Mouse (Mus musculus): ENCODE measurements around the gene Cox4i2. TPM values are rescaled to one million over a fixed set of nuclear protein-coding genes. Genes with fewer than 3 reads are reported as not detected.
A peak's percentile ranks its signal among the peaks of the same experiment; 100 is the strongest.

Gene Cox4i2
- polyA plus RNA-seq, 1 experiment from 2014 or later = 9.5 TPM

- H3K4me1 ChIP-seq (replicated peaks; ENCODE audit: control insufficient read depth, insufficient read depth, low read length) = peaks cover 9% of the 10 kb centered on the region; the same call in 1 of the 2 replicates
- H3K4me3 ChIP-seq (ENCODE audit: low read depth, low read length) = no peak overlapping the region
- H3K27me3 ChIP-seq (replicated peaks; ENCODE audit: control insufficient read depth, insufficient read depth, low read length) = no peaks in the 10 kb centered on the region
- WGBS = 58% methylated on average over 5 of the region's 5 CpGs
- no peak overlapping the region for H3K4me2 ChIP-seq (replicated peaks; ENCODE audit: low read depth)
- H3K9me3 ChIP-seq (ENCODE audit: control insufficient read depth) = no peaks in the 10 kb centered on the region
- no peak overlapping the region for H3K9ac ChIP-seq (ENCODE audit: low read depth, low read length)
- no peaks in the 10 kb centered on the region for H3K36me3 ChIP-seq (ENCODE audit: control insufficient read depth, insufficient read depth)
- no peak for TF ChIP-seq CTCF (IDR thresholded peaks at IDR 0.05; ENCODE audit: low read depth)
- ATAC-seq = no peak
- peak overlapping the region; percentile 31 for H3K27ac ChIP-seq (ENCODE audit: low read depth, low read length)
Measured at GRCm38 (mm10) chr2:152805111-152805490, 51.1 kb downstream of the Cox4i2 start.

- no peaks in the 10 kb centered on the region for H3K9me3 ChIP-seq (ENCODE audit: control insufficient read depth)
- no peak overlapping the region for H3K9ac ChIP-seq (ENCODE audit: low read depth, low read length)
- H3K4me1 ChIP-seq (replicated peaks; ENCODE audit: control insufficient read depth, insufficient read depth, low read length) = peaks cover 14% of the 10 kb centered on the region; the same call in 1 of the 2 replicates
- no peaks in the 10 kb centered on the region for H3K27me3 ChIP-seq (replicated peaks; ENCODE audit: control insufficient read depth, insufficient read depth, low read length)
- no peak for ATAC-seq
- H3K4me2 ChIP-seq (replicated peaks; ENCODE audit: low read depth) = no peak overlapping the region
- no peaks in the 10 kb centered on the region for H3K36me3 ChIP-seq (ENCODE audit: control insufficient read depth, insufficient read depth)
- WGBS = 41% methylated on average over 2 of the region's 2 CpGs
- H3K27ac ChIP-seq (ENCODE audit: low read depth, low read length) = peak overlapping the region; percentile 31; the same call in 1 of the 2 replicates
- no peak for TF ChIP-seq CTCF (IDR thresholded peaks at IDR 0.05; ENCODE audit: low read depth)
- H3K4me3 ChIP-seq (ENCODE audit: low read depth, low read length) = no peak overlapping the region
Measured at GRCm38 (mm10) chr2:152806037-152806436, 52.1 kb downstream of the Cox4i2 start.

GRCm38 (mm10) chr2:152808178-152808577, 54.2 kb downstream of the Cox4i2 start:
- Histone ChIP-seq H3K9ac (ENCODE audit: low read depth, low read length) (no peak overlapping the region), H3K36me3 (ENCODE audit: control insufficient read depth, insufficient read depth) (no peaks in the 10 kb centered on the region), H3K9me3 (ENCODE audit: control insufficient read depth) (no peaks in the 10 kb centered on the region), H3K27ac (ENCODE audit: low read depth, low read length) (peak overlapping the region; percentile 58; the same call in 1 of the 2 replicates), H3K4me1 (replicated peaks; ENCODE audit: control insufficient read depth, insufficient read depth, low read length) (peaks cover 20% of the 10 kb centered on the region; the same call in 1 of the 2 replicates), H3K4me2 (replicated peaks; ENCODE audit: low read depth) (no peak overlapping the region), H3K4me3 (ENCODE audit: low read depth, low read length) (no peak overlapping the region), H3K27me3 (replicated peaks; ENCODE audit: control insufficient read depth, insufficient read depth, low read length) (no peaks in the 10 kb centered on the region)
- WGBS = 39% methylated on average over 3 of the region's 3 CpGs
- TF ChIP-seq CTCF (IDR thresholded peaks at IDR 0.05; ENCODE audit: low read depth) = no peak
- peak; percentile 76 for ATAC-seq

GRCm38 (mm10) chr2:152810158-152810941, 56.4 kb downstream of the Cox4i2 start:
- Histone ChIP-seq H3K27ac (ENCODE audit: low read depth, low read length) (peak overlapping the region; percentile 78), H3K4me2 (replicated peaks; ENCODE audit: low read depth) (no peak overlapping the region), H3K27me3 (replicated peaks; ENCODE audit: control insufficient read depth, insufficient read depth, low read length) (no peaks in the 10 kb centered on the region), H3K4me3 (ENCODE audit: low read depth, low read length) (no peak overlapping the region), H3K9me3 (ENCODE audit: control insufficient read depth) (no peaks in the 10 kb centered on the region), H3K36me3 (ENCODE audit: control insufficient read depth, insufficient read depth) (no peaks in the 10 kb centered on the region), H3K4me1 (replicated peaks; ENCODE audit: control insufficient read depth, insufficient read depth, low read length) (peaks cover 21% of the 10 kb centered on the region), H3K9ac (ENCODE audit: low read depth, low read length) (0 out of 2 replicates have a peak overlapping the region, but pooled peaks have one; percentile 11)
- TF ChIP-seq CTCF (IDR thresholded peaks at IDR 0.05; ENCODE audit: low read depth) = no peak
- WGBS = 55% methylated on average over 5 of the region's 5 CpGs
- ATAC-seq = no peak

GRCm38 (mm10) chr2:152811336-152812165, 57.6 kb downstream of the Cox4i2 start:
- 0 out of 2 replicates have a peak overlapping the region, but pooled peaks have one; percentile 11 for H3K9ac ChIP-seq (ENCODE audit: low read depth, low read length)
- no peaks in the 10 kb centered on the region for H3K9me3 ChIP-seq (ENCODE audit: control insufficient read depth)
- 27% methylated on average over 3 of the region's 3 CpGs for WGBS
- peak; percentile 68 for ATAC-seq
- TF ChIP-seq CTCF (IDR thresholded peaks at IDR 0.05; ENCODE audit: low read depth) = no peak
- peaks cover 6% of the 10 kb centered on the region; the same call in 1 of the 2 replicates for H3K36me3 ChIP-seq (ENCODE audit: control insufficient read depth, insufficient read depth)
- H3K27me3 ChIP-seq (replicated peaks; ENCODE audit: control insufficient read depth, insufficient read depth, low read length) = no peaks in the 10 kb centered on the region
- peaks cover 32% of the 10 kb centered on the region for H3K4me1 ChIP-seq (replicated peaks; ENCODE audit: control insufficient read depth, insufficient read depth, low read length)
- no peak overlapping the region for H3K4me2 ChIP-seq (replicated peaks; ENCODE audit: low read depth)
- H3K4me3 ChIP-seq (ENCODE audit: low read depth, low read length) = no peak overlapping the region
- peak overlapping the region; percentile 78 for H3K27ac ChIP-seq (ENCODE audit: low read depth, low read length)

- H3K4me3 ChIP-seq (ENCODE audit: low read depth, low read length) = no peak overlapping the region
- TF ChIP-seq CTCF (IDR thresholded peaks at IDR 0.05; ENCODE audit: low read depth) = no peak
- H3K9me3 ChIP-seq (ENCODE audit: control insufficient read depth) = no peaks in the 10 kb centered on the region
- H3K36me3 ChIP-seq (ENCODE audit: control insufficient read depth, insufficient read depth) = peaks cover 6% of the 10 kb centered on the region; the same call in 1 of the 2 replicates
- H3K9ac ChIP-seq (ENCODE audit: low read depth, low read length) = no peak overlapping the region
- no peak for ATAC-seq
- 90% methylated on average over 1 of the region's 1 CpGs for WGBS
- H3K4me2 ChIP-seq (replicated peaks; ENCODE audit: low read depth) = no peak overlapping the region
- no peaks in the 10 kb centered on the region for H3K27me3 ChIP-seq (replicated peaks; ENCODE audit: control insufficient read depth, insufficient read depth, low read length)
- no peak overlapping the region for H3K27ac ChIP-seq (ENCODE audit: low read depth, low read length)
- peaks cover 34% of the 10 kb centered on the region for H3K4me1 ChIP-seq (replicated peaks; ENCODE audit: control insufficient read depth, insufficient read depth, low read length)
Measured at GRCm38 (mm10) chr2:152813232-152813631, 59.3 kb downstream of the Cox4i2 start.
